Mouse (Mus musculus) midbrain, postnatal 0 days (tissue): ENCODE measurements at regions not wholly inside any gene's neighbourhood (a gene's known extent, or its start where the extent isn't known, plus 50 kb on each side); places are given as distances from the start of the nearest gene placed in this dataset.

Source experiments
- ATAC-seq: fragments of 200-750 bp; cut with Nextera tagmentation; 2 replicates; pipeline ENCODE4 v1.8.0; 2017; ENCODE audit warnings: moderate number of reproducible peaks, mild to moderate bottlenecking, moderate TSS enrichment, moderate library complexity; ENCODE audit not compliant: low FRiP score
- DNase-seq: peaks from one replicate; pipeline ENCODE4 v3.0.0-alpha.2; 2015; ENCODE audit warnings: low spot score
- H3K27ac ChIP-seq: fragments of 300-500 bp; sonication (generic); 2 replicates; pipeline ENCODE4 v1.5.1; 2014; ENCODE audit warnings: low read depth, mild to moderate bottlenecking, low read length, mixed read lengths
- H3K27me3 ChIP-seq: fragments of 300-500 bp; sonication (generic); 2 replicates; pipeline ENCODE4 v1.6.1; 2014; ENCODE audit warnings: low read length, control low read depth, mixed read lengths; ENCODE audit not compliant: insufficient read depth
- H3K36me3 ChIP-seq: fragments of 300-500 bp; sonication (generic); 2 replicates; pipeline ENCODE4 v1.6.1; 2014; ENCODE audit warnings: low read length, control low read depth, mixed read lengths; ENCODE audit not compliant: insufficient read depth
- H3K4me1 ChIP-seq: fragments of 300-500 bp; sonication (generic); 2 replicates; pipeline ENCODE4 v1.6.1; 2014; ENCODE audit warnings: mild to moderate bottlenecking, control low read depth, antibody characterized with exemption, low read length, mixed read lengths; ENCODE audit not compliant: insufficient read depth
- H3K4me2 ChIP-seq: fragments of 300-500 bp; sonication (generic); 2 replicates; pipeline ENCODE4 v1.6.1; 2014; ENCODE audit warnings: low read depth, mild to moderate bottlenecking, low read length, mixed read lengths; ENCODE audit not compliant: poor library complexity, severe bottlenecking
- H3K4me3 ChIP-seq: fragments of 300-500 bp; sonication (generic); 2 replicates; pipeline ENCODE4 v1.5.1; 2014; ENCODE audit warnings: low read depth, mild to moderate bottlenecking, low read length, moderate library complexity
- H3K9ac ChIP-seq: fragments of 300-500 bp; sonication (generic); replicated peaks from 2 replicates; pipeline ENCODE4 v1.6.1; 2014; ENCODE audit warnings: mild to moderate bottlenecking, low read length, moderate library complexity, mixed read lengths; ENCODE audit not compliant: poor library complexity, severe bottlenecking
- H3K9me3 ChIP-seq: fragments of 300-500 bp; sonication (generic); 2 replicates; pipeline ENCODE4 v1.6.1; 2016; ENCODE audit warnings: low read length, control low read depth
- CTCF ChIP-seq: IDR thresholded peaks from 2 replicates; pipeline ENCODE4 v1.5.1; 2016; ENCODE audit warnings: antibody characterized with exemption, mild to moderate bottlenecking
- WGBS: fragments of 180-500 bp; shearing (Covaris S2); extraction: QIAGEN DNeasy Blood & Tissue Kit; methylation state at CpG from one replicate; pipeline ENCODE4 v1.1.7; 2014; 5-methylcytosine and 5-hydroxymethylcytosine counted together

DNA sequence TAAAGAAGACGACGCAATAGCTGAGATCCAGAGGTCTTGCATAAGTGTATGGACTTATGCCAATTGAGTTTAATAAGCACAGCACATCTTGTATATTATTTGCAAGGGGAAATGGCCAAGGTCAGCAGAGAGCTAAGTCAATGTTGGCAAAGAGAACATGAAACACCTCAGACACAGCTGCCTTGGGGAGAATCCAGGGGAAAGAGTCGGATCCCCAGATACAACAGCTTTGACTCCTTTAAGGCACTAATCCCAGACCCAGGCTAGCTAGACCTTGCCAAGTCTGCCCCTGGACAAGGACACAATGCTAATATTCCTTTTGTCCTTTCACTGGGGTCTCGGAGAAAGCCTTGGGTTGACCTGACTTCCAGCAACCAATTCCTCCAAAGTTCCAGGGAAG is 438.2 kb upstream of the Kazn start:
- no peaks in the 10 kb centered on the region for H3K9me3 ChIP-seq
- no peaks in the 10 kb centered on the region for H3K4me1 ChIP-seq
- H3K27ac ChIP-seq: no peak overlapping the region
- WGBS: 84% methylated on average over 4 of the region's 4 CpGs
- H3K4me3 ChIP-seq: no peak overlapping the region
- H3K4me2 ChIP-seq: no peak overlapping the region
- ATAC-seq (no peak), DNase-seq (no peak)
- TF ChIP-seq CTCF: no peak
- no peaks in the 10 kb centered on the region for H3K36me3 ChIP-seq
- no peaks in the 10 kb centered on the region for H3K27me3 ChIP-seq
- H3K9ac ChIP-seq: no peak overlapping the region

DNA sequence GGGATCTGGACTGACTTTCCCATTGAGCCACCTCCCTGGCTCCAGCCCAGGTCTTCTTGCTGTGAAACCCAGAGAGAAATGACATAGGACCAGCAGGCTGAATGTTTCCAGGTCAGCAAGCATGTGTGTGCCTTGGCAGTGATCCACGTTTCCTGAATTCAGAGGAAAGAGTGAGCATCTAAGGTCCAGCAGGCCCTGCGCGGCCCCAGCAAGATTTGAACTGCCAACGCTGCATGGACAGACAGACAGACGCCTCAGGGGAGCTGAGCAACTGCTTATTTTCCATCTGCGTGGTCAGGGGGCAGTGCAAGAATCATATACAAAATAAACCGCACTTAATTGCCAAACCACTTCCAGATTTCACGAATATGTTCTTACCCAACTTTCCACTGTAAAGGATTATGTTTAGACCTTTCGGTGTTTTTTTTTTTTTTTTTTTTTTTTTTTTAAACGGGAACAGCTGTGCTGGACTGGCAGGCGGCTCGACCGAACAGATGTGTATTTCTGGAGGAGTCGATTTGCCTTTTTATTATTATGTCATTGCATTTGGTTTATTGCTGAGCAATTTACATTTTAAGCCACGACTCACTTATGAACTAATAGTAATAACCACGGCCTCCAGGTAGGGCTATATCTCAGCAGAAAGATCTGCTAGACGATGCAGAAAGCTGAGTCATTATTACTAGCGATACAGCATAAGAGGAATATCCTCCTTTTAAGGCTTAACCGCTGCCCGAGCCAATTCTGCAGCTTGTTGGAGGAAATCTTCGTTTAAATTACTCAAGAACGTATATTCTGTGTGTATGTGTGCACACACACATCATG is 435.7 kb upstream of the Kazn start:
- ATAC-seq (no peak), DNase-seq (peak; percentile 26)
- Histone ChIP-seq H3K27me3 (no peaks in the 10 kb centered on the region), H3K36me3 (no peaks in the 10 kb centered on the region), H3K4me2 (no peak overlapping the region), H3K27ac (no peak overlapping the region), H3K9ac (no peak overlapping the region), H3K4me3 (no peak overlapping the region), H3K9me3 (no peaks in the 10 kb centered on the region), H3K4me1 (no peaks in the 10 kb centered on the region)
- 78% methylated on average over 22 of the region's 22 CpGs for WGBS
- no peak for TF ChIP-seq CTCF

DNA sequence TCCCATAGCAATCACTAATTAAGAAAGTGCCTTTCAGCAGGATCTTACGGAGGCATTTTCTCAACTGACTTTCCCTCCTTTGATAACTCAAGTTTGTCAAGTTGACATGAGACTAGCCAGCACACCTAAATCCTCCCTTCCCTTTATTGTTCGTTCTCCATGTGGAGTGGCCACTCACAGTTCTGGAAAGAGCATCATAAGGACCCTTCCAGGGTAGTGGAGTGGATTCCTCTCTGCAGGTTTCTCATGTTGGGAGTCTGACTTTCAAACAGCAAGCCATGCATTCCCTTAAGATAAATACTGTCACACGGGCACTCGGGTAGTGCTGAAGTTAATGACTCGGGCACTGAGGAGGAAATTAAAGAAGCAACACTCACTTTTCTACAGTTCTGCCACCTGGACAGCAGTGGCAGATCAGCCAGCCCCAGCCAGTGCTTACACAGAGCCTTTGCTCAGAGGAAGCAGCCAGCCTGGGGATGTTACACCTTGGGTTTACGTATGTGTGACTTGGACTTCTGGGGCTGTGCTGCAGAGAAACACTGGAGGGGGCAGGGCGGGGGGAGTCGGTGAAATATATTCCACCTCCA is 432.8 kb upstream of the Kazn start:
- 85% methylated on average over 8 of the region's 8 CpGs for WGBS

DNA sequence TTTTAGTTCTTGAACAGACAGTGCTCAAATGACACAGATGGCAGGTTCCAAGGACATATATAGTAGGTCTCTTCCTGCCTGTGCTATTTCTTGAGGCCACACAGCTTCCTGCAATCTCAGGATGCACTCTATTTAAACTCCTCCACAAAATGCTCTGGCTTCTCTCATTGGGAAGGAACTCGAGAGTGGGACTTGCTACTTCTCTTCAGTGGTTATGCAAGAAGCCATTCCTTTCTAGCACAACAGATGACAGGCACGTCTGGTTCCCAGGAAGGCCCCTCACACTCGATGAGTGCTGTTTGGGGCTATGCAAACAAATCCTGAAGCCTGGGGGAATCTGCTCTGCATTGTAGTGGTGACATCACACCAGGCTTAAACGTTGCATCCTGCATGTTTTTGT is 425.6 kb upstream of the Kazn start:
- 80% methylated on average over 4 of the region's 4 CpGs for WGBS
- no peak for DNase-seq

More for the DNA sequence above, 432.8 kb upstream of the Kazn start:
- no peaks in the 10 kb centered on the region for H3K4me1 ChIP-seq
- no peak overlapping the region for H3K27ac ChIP-seq
- H3K9ac ChIP-seq: no peak overlapping the region
- ATAC-seq: no peak
- H3K4me2 ChIP-seq: no peak overlapping the region
- H3K27me3 ChIP-seq: no peaks in the 10 kb centered on the region
- no peak for DNase-seq
- H3K36me3 ChIP-seq: no peaks in the 10 kb centered on the region
- H3K9me3 ChIP-seq: no peaks in the 10 kb centered on the region
- H3K4me3 ChIP-seq: no peak overlapping the region
- no peak for TF ChIP-seq CTCF

DNA sequence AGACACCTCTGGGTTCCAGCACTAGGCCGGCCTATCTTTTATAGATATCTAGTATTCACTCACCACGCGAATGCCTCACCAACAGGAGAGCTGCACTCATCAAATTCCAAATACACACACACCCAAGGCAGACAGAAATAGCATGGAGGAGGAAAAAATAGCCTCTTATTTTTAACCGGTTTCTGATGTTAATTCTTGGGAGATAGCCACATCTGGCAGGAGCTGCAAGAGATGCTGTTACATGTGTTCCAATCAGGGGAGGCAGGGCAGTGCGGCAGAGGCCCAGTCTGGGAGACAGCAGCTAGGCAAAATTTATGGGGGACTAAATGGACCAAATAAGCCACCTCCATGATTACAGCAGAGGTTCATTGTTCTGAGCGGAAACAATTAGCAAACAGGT is 419.0 kb upstream of the Kazn start:
- no peaks in the 10 kb centered on the region for H3K9me3 ChIP-seq
- H3K27ac ChIP-seq: no peak overlapping the region
- no peak for ATAC-seq
- no peak overlapping the region for H3K4me2 ChIP-seq
- DNase-seq: no peak
- H3K4me1 ChIP-seq: no peaks in the 10 kb centered on the region
- no peak overlapping the region for H3K9ac ChIP-seq
- no peaks in the 10 kb centered on the region for H3K36me3 ChIP-seq
- no peak for TF ChIP-seq CTCF
- H3K4me3 ChIP-seq: no peak overlapping the region
- 87% methylated on average over 6 of the region's 6 CpGs for WGBS
- H3K27me3 ChIP-seq: no peaks in the 10 kb centered on the region

More for the DNA sequence above, 425.6 kb upstream of the Kazn start:
- Histone ChIP-seq H3K4me2 (no peak overlapping the region), H3K27me3 (no peaks in the 10 kb centered on the region), H3K9me3 (no peaks in the 10 kb centered on the region), H3K4me3 (no peak overlapping the region), H3K9ac (no peak overlapping the region), H3K36me3 (no peaks in the 10 kb centered on the region), H3K4me1 (no peaks in the 10 kb centered on the region), H3K27ac (no peak overlapping the region)
- TF ChIP-seq CTCF: no peak
- ATAC-seq: no peak

DNA sequence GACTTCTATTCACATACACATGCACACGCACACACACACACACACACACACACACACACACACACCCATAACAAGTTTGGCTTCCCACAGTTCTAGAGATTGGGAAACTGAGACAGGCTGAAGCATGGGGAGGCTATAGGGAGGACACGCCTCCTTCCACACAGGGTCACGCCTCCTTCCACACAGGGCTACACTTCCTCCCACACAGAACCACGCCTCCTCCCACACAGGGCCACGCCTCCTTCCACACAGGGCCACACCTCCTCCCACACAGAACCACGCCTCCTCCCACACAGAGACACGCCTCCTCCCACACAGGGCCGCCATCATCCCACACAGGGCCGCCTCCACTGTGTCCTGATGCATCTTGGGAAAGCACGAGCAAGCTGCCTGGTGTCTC is 401.9 kb upstream of the Kazn start:
- 92% methylated on average over 10 of the region's 10 CpGs for WGBS

More for the DNA sequence above, 401.9 kb upstream of the Kazn start:
- no peak for DNase-seq
- no peak for TF ChIP-seq CTCF
- peak; percentile 39; the same call in 1 of the 2 replicates for ATAC-seq
- H3K27ac ChIP-seq: no peak overlapping the region
- H3K36me3 ChIP-seq: no peaks in the 10 kb centered on the region
- H3K9me3 ChIP-seq: no peaks in the 10 kb centered on the region
- H3K4me2 ChIP-seq: no peak overlapping the region
- H3K27me3 ChIP-seq: no peaks in the 10 kb centered on the region
- no peak overlapping the region for H3K4me3 ChIP-seq
- H3K9ac ChIP-seq: no peak overlapping the region
- H3K4me1 ChIP-seq: peaks cover 5% of the 10 kb centered on the region; the same call in 1 of the 2 replicates
